Mouse (Mus musculus): ENCODE measurements at regions not wholly inside any gene's neighbourhood (a gene's known extent, or its start where the extent isn't known, plus 50 kb on each side); places are given as distances from the start of the nearest gene placed in this dataset.

DNA sequence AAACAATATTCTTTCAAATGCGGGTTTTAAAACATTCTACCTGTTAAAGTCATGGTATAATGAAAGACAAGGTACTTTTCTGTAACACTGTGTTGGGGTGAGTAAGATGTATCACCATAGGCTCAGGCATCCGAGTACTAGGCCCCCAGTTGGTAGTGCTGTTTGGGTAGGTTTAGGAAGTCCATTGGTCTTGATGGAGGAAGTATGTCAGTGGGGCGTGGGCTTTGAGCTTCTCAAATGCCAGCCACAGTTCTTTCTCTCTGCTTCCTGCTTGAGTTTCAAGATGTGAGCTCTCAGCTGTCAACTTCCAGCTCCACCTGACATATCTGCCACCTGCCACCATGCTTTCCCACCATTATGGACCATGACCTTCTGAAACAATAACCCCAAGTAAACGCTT is 267.7 kb upstream of the Acvr2a start:
- no peaks in the 10 kb centered on the region for H3K4me1 ChIP-seq (ENCODE audit: control insufficient read depth, insufficient read depth, low read length)

GRCm38 (mm10) chr2:48556600-48556999 is 257.3 kb upstream of the Acvr2a start:
- TF ChIP-seq POLR2A (IDR thresholded peaks at IDR 0.05; ENCODE audit: extremely low read depth, insufficient read depth, low read length) (no peak), CTCF (IDR thresholded peaks at IDR 0.05; ENCODE audit: extremely low read depth, insufficient read depth, low read length) (no peak)
- Histone ChIP-seq H3K4me1 (ENCODE audit: control insufficient read depth, insufficient read depth, low read length) (no peaks in the 10 kb centered on the region), H3K27ac (ENCODE audit: insufficient read depth, low read length) (no peak overlapping the region), H3K4me3 (ENCODE audit: insufficient read depth, low read length) (no peak overlapping the region)

More for the DNA sequence above, 267.7 kb upstream of the Acvr2a start:
- TF ChIP-seq POLR2A (IDR thresholded peaks at IDR 0.05; ENCODE audit: extremely low read depth, insufficient read depth, low read length), result no peak
- no peak for TF ChIP-seq CTCF (IDR thresholded peaks at IDR 0.05; ENCODE audit: extremely low read depth, insufficient read depth, low read length)
- Histone ChIP-seq H3K4me3 (ENCODE audit: insufficient read depth, low read length) (no peak overlapping the region), H3K27ac (ENCODE audit: insufficient read depth, low read length) (no peak overlapping the region)

- Histone ChIP-seq H3K4me3 (ENCODE audit: insufficient read depth, low read length) (no peak overlapping the region), H3K4me1 (ENCODE audit: control insufficient read depth, insufficient read depth, low read length) (no peaks in the 10 kb centered on the region), H3K27ac (ENCODE audit: insufficient read depth, low read length) (no peak overlapping the region)
- TF ChIP-seq CTCF (IDR thresholded peaks at IDR 0.05; ENCODE audit: extremely low read depth, insufficient read depth, low read length) (no peak), POLR2A (IDR thresholded peaks at IDR 0.05; ENCODE audit: extremely low read depth, insufficient read depth, low read length) (no peak)
Measured at GRCm38 (mm10) chr2:48557123-48557522, 256.8 kb upstream of the Acvr2a start.

DNA sequence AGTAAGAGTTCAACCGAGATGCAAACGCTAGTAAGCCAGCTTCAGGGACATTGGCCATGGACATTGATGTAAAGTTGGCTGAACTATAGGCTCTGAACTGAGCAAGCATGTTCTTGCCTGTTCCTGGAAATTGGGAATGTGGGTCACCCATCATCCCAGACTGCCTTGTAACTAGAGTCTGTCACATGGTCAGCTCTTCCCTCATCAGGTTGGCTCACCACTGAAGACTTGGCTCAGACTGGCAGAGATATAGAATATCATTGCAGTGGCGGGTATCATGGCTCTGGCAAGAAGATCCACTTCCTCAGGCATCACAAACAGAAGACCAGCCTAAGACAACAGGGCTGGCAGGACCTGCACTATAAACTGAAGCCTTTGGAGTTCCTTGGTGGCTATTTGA is 255.3 kb upstream of the Acvr2a start:
- TF ChIP-seq CTCF (IDR thresholded peaks at IDR 0.05; ENCODE audit: extremely low read depth, insufficient read depth, low read length), result no peak
- TF ChIP-seq POLR2A (IDR thresholded peaks at IDR 0.05; ENCODE audit: extremely low read depth, insufficient read depth, low read length), result no peak
- no peak overlapping the region for H3K4me3 ChIP-seq (ENCODE audit: insufficient read depth, low read length)
- H3K4me1 ChIP-seq (ENCODE audit: control insufficient read depth, insufficient read depth, low read length), result no peaks in the 10 kb centered on the region
- no peak overlapping the region for H3K27ac ChIP-seq (ENCODE audit: insufficient read depth, low read length)

DNA sequence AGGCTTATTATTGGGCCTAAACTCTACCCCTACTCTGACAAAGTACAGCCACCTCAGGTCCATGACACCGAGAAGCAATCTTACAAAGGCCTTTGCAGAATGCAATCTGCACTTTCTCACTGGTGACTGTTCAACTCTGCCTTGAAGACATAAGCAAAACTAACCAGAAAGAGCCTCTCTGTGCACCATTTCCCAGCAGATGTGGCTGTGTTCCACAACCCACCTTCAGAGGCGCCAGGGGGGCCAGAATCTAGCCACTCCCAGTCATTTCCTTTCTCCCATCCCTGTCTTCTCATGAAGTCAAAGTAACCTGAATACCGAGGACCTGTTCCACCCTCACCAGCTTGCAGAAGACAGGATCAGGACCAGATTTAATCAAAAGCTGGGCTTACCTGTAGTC is 250.3 kb upstream of the Acvr2a start:
- TF ChIP-seq CTCF (IDR thresholded peaks at IDR 0.05; ENCODE audit: extremely low read depth, insufficient read depth, low read length) (no peak), POLR2A (IDR thresholded peaks at IDR 0.05; ENCODE audit: extremely low read depth, insufficient read depth, low read length) (no peak)
- Histone ChIP-seq H3K4me3 (ENCODE audit: insufficient read depth, low read length) (no peak overlapping the region), H3K27ac (ENCODE audit: insufficient read depth, low read length) (no peak overlapping the region), H3K4me1 (ENCODE audit: control insufficient read depth, insufficient read depth, low read length) (no peaks in the 10 kb centered on the region)

GRCm38 (mm10) chr2:48564170-48564569 is 249.7 kb upstream of the Acvr2a start:
- Histone ChIP-seq H3K4me1 (ENCODE audit: control insufficient read depth, insufficient read depth, low read length) (no peaks in the 10 kb centered on the region), H3K27ac (ENCODE audit: insufficient read depth, low read length) (no peak overlapping the region), H3K4me3 (ENCODE audit: insufficient read depth, low read length) (no peak overlapping the region)
- TF ChIP-seq CTCF (IDR thresholded peaks at IDR 0.05; ENCODE audit: extremely low read depth, insufficient read depth, low read length) (no peak), POLR2A (IDR thresholded peaks at IDR 0.05; ENCODE audit: extremely low read depth, insufficient read depth, low read length) (no peak)

GRCm38 (mm10) chr2:48567871-48568270 is 246.0 kb upstream of the Acvr2a start:
- TF ChIP-seq CTCF (IDR thresholded peaks at IDR 0.05; ENCODE audit: extremely low read depth, insufficient read depth, low read length) (no peak), POLR2A (IDR thresholded peaks at IDR 0.05; ENCODE audit: extremely low read depth, insufficient read depth, low read length) (no peak)
- Histone ChIP-seq H3K27ac (ENCODE audit: insufficient read depth, low read length) (no peak overlapping the region), H3K4me1 (ENCODE audit: control insufficient read depth, insufficient read depth, low read length) (no peaks in the 10 kb centered on the region), H3K4me3 (ENCODE audit: insufficient read depth, low read length) (no peak overlapping the region)

GRCm38 (mm10) chr2:48586162-48586830 is 227.6 kb upstream of the Acvr2a start:
- no peak overlapping the region for H3K27ac ChIP-seq (ENCODE audit: insufficient read depth, low read length)
- TF ChIP-seq POLR2A (IDR thresholded peaks at IDR 0.05; ENCODE audit: extremely low read depth, insufficient read depth, low read length), result no peak
- TF ChIP-seq CTCF (IDR thresholded peaks at IDR 0.05; ENCODE audit: extremely low read depth, insufficient read depth, low read length), result no peak
- peaks cover 2% of the 10 kb centered on the region; the same call in 1 of the 2 replicates for H3K4me1 ChIP-seq (ENCODE audit: control insufficient read depth, insufficient read depth, low read length)
- no peak overlapping the region for H3K4me3 ChIP-seq (ENCODE audit: insufficient read depth, low read length)

DNA sequence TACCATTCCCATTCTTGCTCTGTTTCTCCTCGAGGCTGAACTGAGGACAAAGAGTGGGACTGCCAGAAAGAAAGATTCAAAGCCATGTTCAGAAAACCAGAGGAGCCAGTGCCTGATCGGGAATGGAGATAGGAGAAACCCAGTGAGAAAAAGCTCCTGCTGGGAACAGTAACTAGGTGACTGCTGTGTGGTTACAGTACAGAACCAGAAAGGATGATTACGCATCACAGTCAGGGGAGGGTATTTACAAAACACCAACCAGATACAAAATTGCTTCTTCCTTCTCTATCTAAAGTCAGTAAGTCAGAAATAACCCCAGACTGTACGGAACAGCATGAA is 227.1 kb upstream of the Acvr2a start:
- Histone ChIP-seq H3K4me3 (ENCODE audit: insufficient read depth, low read length) (no peak overlapping the region), H3K4me1 (ENCODE audit: control insufficient read depth, insufficient read depth, low read length) (peaks cover 2% of the 10 kb centered on the region; the same call in 1 of the 2 replicates), H3K27ac (ENCODE audit: insufficient read depth, low read length) (no peak overlapping the region)
- TF ChIP-seq POLR2A (IDR thresholded peaks at IDR 0.05; ENCODE audit: extremely low read depth, insufficient read depth, low read length) (no peak), CTCF (IDR thresholded peaks at IDR 0.05; ENCODE audit: extremely low read depth, insufficient read depth, low read length) (no peak)

GRCm38 (mm10) chr2:48589709-48590108 is 224.2 kb upstream of the Acvr2a start:
- H3K4me3 ChIP-seq (ENCODE audit: insufficient read depth, low read length), result no peak overlapping the region
- TF ChIP-seq POLR2A (IDR thresholded peaks at IDR 0.05; ENCODE audit: extremely low read depth, insufficient read depth, low read length), result no peak
- TF ChIP-seq CTCF (IDR thresholded peaks at IDR 0.05; ENCODE audit: extremely low read depth, insufficient read depth, low read length), result no peak
- peaks cover 2% of the 10 kb centered on the region; the same call in 1 of the 2 replicates for H3K4me1 ChIP-seq (ENCODE audit: control insufficient read depth, insufficient read depth, low read length)

More at GRCm38 (mm10) chr2:48589709-48590108, 224.2 kb upstream of the Acvr2a start:
- no peak overlapping the region for H3K27ac ChIP-seq (ENCODE audit: insufficient read depth, low read length)

Data from cortical plate, adult 2 months (tissue).